Mouse (Mus musculus): ENCODE data around the gene Tmed2.

DNA sequence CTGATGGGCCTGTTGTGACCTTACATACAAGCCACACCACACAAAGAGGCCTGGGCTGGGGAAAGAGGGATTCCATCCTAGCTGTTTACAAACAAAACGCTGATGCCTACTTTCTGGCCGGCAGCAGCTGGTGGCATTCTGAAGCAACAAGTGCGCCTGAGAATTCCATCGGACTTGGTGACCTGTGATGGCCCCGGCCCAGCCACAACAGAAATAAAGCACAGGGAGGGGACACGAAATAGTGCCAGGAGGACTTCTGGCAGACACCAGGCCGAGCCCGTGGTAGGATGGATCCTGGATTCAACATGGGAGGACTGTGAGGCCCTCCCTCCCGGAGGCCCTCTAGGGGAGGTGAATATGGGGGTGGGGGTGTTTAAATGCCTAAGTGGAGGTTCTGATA is 11.7 kb upstream of the Tmed2 start:
- TF ChIP-seq POLR2A (IDR thresholded peaks at IDR 0.05; ENCODE audit: borderline replicate concordance, extremely low read depth, insufficient read depth, insufficient read length, poor library complexity, severe bottlenecking): no peak
- TF ChIP-seq CTCF (IDR thresholded peaks at IDR 0.05; ENCODE audit: borderline replicate concordance, extremely low read depth, insufficient read depth, insufficient read length): no peak

All from brain, embryonic 14.5 days (tissue).